Mouse (Mus musculus): ENCODE data around the gene Gm4871. TPM values are rescaled to one million over a fixed set of nuclear protein-coding genes. Genes with fewer than 3 reads are reported as not detected.
"Not testable (repeated sequence)": the region's sequence is repeated elsewhere in the genome, so short reads cannot be mapped to it uniquely, and the experiment has no call there.

Gm4871 gene
- polyA plus RNA-seq, 1 experiment from 2014 or later = not detected

- H3K4me1 ChIP-seq; H3K4me3 ChIP-seq; H3K9me3 ChIP-seq; H3K4me2 ChIP-seq (replicated peaks); H3K36me3 ChIP-seq; H3K27me3 ChIP-seq (replicated peaks); H3K9ac ChIP-seq; ATAC-seq (ENCODE audit: low FRiP score, low read depth); H3K27ac ChIP-seq: not testable (repeated sequence)
- 97% methylated on average over 1 of the region's 1 CpGs for WGBS
These were observed 2.1 kb downstream of the Gm4871 start for GRCm38 (mm10) chr5:145030476-145030875.

GRCm38 (mm10) chr5:145020712-145021111, 11.8 kb downstream of the Gm4871 start:
- not testable (repeated sequence) for H3K4me2 ChIP-seq (replicated peaks); H3K36me3 ChIP-seq; ATAC-seq (ENCODE audit: low FRiP score, low read depth); H3K27me3 ChIP-seq (replicated peaks); H3K9ac ChIP-seq; H3K9me3 ChIP-seq; H3K4me1 ChIP-seq; H3K27ac ChIP-seq; H3K4me3 ChIP-seq
- 88% methylated on average over 1 of the region's 1 CpGs for WGBS

- H3K27me3 ChIP-seq (replicated peaks); H3K4me1 ChIP-seq; H3K4me3 ChIP-seq; H3K9me3 ChIP-seq; H3K9ac ChIP-seq; H3K36me3 ChIP-seq; H3K4me2 ChIP-seq (replicated peaks); ATAC-seq (ENCODE audit: low FRiP score, low read depth); H3K27ac ChIP-seq: not testable (repeated sequence)
- 33% methylated on average over 1 of the region's 1 CpGs for WGBS
These were observed 12.3 kb downstream of the Gm4871 start for GRCm38 (mm10) chr5:145020254-145020653.

GRCm38 (mm10) chr5:145016761-145017160, 15.8 kb downstream of the Gm4871 start:
- not testable (repeated sequence) for H3K4me2 ChIP-seq (replicated peaks); ATAC-seq (ENCODE audit: low FRiP score, low read depth); H3K4me3 ChIP-seq; H3K9me3 ChIP-seq; H3K9ac ChIP-seq; H3K27me3 ChIP-seq (replicated peaks); H3K27ac ChIP-seq; H3K4me1 ChIP-seq; H3K36me3 ChIP-seq
- WGBS = 28% methylated on average over 2 of the region's 2 CpGs

GRCm38 (mm10) chr5:145014278-145014677, 18.3 kb downstream of the Gm4871 start:
- no peak overlapping the region for H3K4me2 ChIP-seq (replicated peaks)
- no peak overlapping the region for H3K9ac ChIP-seq
- no peaks in the 10 kb centered on the region for H3K4me1 ChIP-seq
- no peaks in the 10 kb centered on the region for H3K36me3 ChIP-seq
- no peak overlapping the region for H3K27ac ChIP-seq
- no peak for ATAC-seq (ENCODE audit: low FRiP score, low read depth)
- H3K4me3 ChIP-seq = no peak overlapping the region
- 86% methylated on average over 1 of the region's 1 CpGs for WGBS
- H3K9me3 ChIP-seq = no peaks in the 10 kb centered on the region
- no peaks in the 10 kb centered on the region for H3K27me3 ChIP-seq (replicated peaks)

GRCm38 (mm10) chr5:145008878-145009659, 23.5 kb downstream of the Gm4871 start:
- ATAC-seq (ENCODE audit: low FRiP score, low read depth) = no peak

GRCm38 (mm10) chr5:145005596-145005995, 27.0 kb downstream of the Gm4871 start:
- no peaks in the 10 kb centered on the region for H3K36me3 ChIP-seq
- H3K9ac ChIP-seq = no peak overlapping the region
- no peak overlapping the region for H3K4me2 ChIP-seq (replicated peaks)
- no peaks in the 10 kb centered on the region for H3K9me3 ChIP-seq
- no peaks in the 10 kb centered on the region for H3K27me3 ChIP-seq (replicated peaks)
- H3K27ac ChIP-seq = no peak overlapping the region
- no peak for ATAC-seq (ENCODE audit: low FRiP score, low read depth)
- H3K4me1 ChIP-seq = no peaks in the 10 kb centered on the region
- H3K4me3 ChIP-seq = no peak overlapping the region
- 85% methylated on average over 6 of the region's 6 CpGs for WGBS

More at GRCm38 (mm10) chr5:145008878-145009659, 23.5 kb downstream of the Gm4871 start:
- H3K27ac ChIP-seq = no peak overlapping the region
- no peak overlapping the region for H3K4me3 ChIP-seq
- no peaks in the 10 kb centered on the region for H3K36me3 ChIP-seq
- H3K4me1 ChIP-seq = no peaks in the 10 kb centered on the region
- no peak overlapping the region for H3K4me2 ChIP-seq (replicated peaks)
- H3K9ac ChIP-seq = no peak overlapping the region
- no peaks in the 10 kb centered on the region for H3K9me3 ChIP-seq
- H3K27me3 ChIP-seq (replicated peaks) = no peaks in the 10 kb centered on the region
- 93% methylated on average over 15 of the region's 15 CpGs for WGBS

- no peak for ATAC-seq (ENCODE audit: low FRiP score, low read depth)
- Histone ChIP-seq H3K27ac (no peak overlapping the region), H3K4me3 (no peak overlapping the region), H3K36me3 (no peaks in the 10 kb centered on the region), H3K9me3 (no peaks in the 10 kb centered on the region), H3K27me3 (replicated peaks) (no peaks in the 10 kb centered on the region), H3K4me2 (replicated peaks) (no peak overlapping the region), H3K9ac (no peak overlapping the region), H3K4me1 (no peaks in the 10 kb centered on the region)
- WGBS = 86% methylated on average over 9 of the region's 9 CpGs
These were observed 28.1 kb downstream of the Gm4871 start for GRCm38 (mm10) chr5:145004495-145004894.

- H3K9me3 ChIP-seq = no peaks in the 10 kb centered on the region
- no peaks in the 10 kb centered on the region for H3K27me3 ChIP-seq (replicated peaks)
- H3K9ac ChIP-seq = no peak overlapping the region
- no peak overlapping the region for H3K4me2 ChIP-seq (replicated peaks)
- H3K27ac ChIP-seq = no peak overlapping the region
- ATAC-seq (ENCODE audit: low FRiP score, low read depth) = no peak
- H3K4me3 ChIP-seq = no peak overlapping the region
- no peaks in the 10 kb centered on the region for H3K4me1 ChIP-seq
- no peaks in the 10 kb centered on the region for H3K36me3 ChIP-seq
- 86% methylated on average over 3 of the region's 3 CpGs for WGBS
These were observed 29.2 kb downstream of the Gm4871 start for GRCm38 (mm10) chr5:145003362-145003761.

GRCm38 (mm10) chr5:144998491-144998890, 34.1 kb downstream of the Gm4871 start:
- no peaks in the 10 kb centered on the region for H3K27me3 ChIP-seq (replicated peaks)
- no peaks in the 10 kb centered on the region for H3K36me3 ChIP-seq
- no peak overlapping the region for H3K4me3 ChIP-seq
- H3K4me2 ChIP-seq (replicated peaks) = no peak overlapping the region
- H3K27ac ChIP-seq = no peak overlapping the region
- H3K9me3 ChIP-seq = no peaks in the 10 kb centered on the region
- no peaks in the 10 kb centered on the region for H3K4me1 ChIP-seq
- WGBS = 41% methylated on average over 2 of the region's 2 CpGs
- ATAC-seq (ENCODE audit: low FRiP score, low read depth) = no peak
- H3K9ac ChIP-seq = no peak overlapping the region

- H3K27ac ChIP-seq = no peak overlapping the region
- no peak for ATAC-seq (ENCODE audit: low FRiP score, low read depth)
- no peak overlapping the region for H3K4me2 ChIP-seq (replicated peaks)
- no peak overlapping the region for H3K4me3 ChIP-seq
- no peaks in the 10 kb centered on the region for H3K9me3 ChIP-seq
- no peak overlapping the region for H3K9ac ChIP-seq
- 88% methylated on average over 5 of the region's 5 CpGs for WGBS
- H3K4me1 ChIP-seq = no peaks in the 10 kb centered on the region
- H3K27me3 ChIP-seq (replicated peaks) = no peaks in the 10 kb centered on the region
- no peaks in the 10 kb centered on the region for H3K36me3 ChIP-seq
These were observed 42.1 kb downstream of the Gm4871 start for GRCm38 (mm10) chr5:144990481-144990880.

GRCm38 (mm10) chr5:144990051-144990450, 42.5 kb downstream of the Gm4871 start:
- Histone ChIP-seq H3K4me2 (replicated peaks) (no peak overlapping the region), H3K4me1 (no peaks in the 10 kb centered on the region), H3K27me3 (replicated peaks) (no peaks in the 10 kb centered on the region), H3K36me3 (no peaks in the 10 kb centered on the region), H3K4me3 (no peak overlapping the region), H3K9me3 (no peaks in the 10 kb centered on the region), H3K27ac (no peak overlapping the region), H3K9ac (no peak overlapping the region)
- 57% methylated on average over 2 of the region's 2 CpGs for WGBS
- no peak for ATAC-seq (ENCODE audit: low FRiP score, low read depth)

GRCm38 (mm10) chr5:144989061-144989405, 43.5 kb downstream of the Gm4871 start:
- no peak for ATAC-seq (ENCODE audit: low FRiP score, low read depth)
- no peak overlapping the region for H3K27ac ChIP-seq
- H3K4me3 ChIP-seq = no peak overlapping the region
- H3K36me3 ChIP-seq = no peaks in the 10 kb centered on the region
- H3K27me3 ChIP-seq (replicated peaks) = no peaks in the 10 kb centered on the region
- peaks cover 3% of the 10 kb centered on the region; the same call in 1 of the 2 replicates for H3K9me3 ChIP-seq
- no peak overlapping the region for H3K9ac ChIP-seq
- no peak overlapping the region for H3K4me2 ChIP-seq (replicated peaks)
- 86% methylated on average over 4 of the region's 4 CpGs for WGBS
- H3K4me1 ChIP-seq = no peaks in the 10 kb centered on the region

Measured in neural tube, embryonic 12.5 days (tissue).